Mouse (Mus musculus): ENCODE measurements around the gene Mrps2. TPM values are rescaled to one million over a fixed set of nuclear protein-coding genes. Genes with fewer than 3 reads are reported as not detected.

Mrps2 gene
- 42.0 and 43.0 TPM in 2 replicates for polyA plus RNA-seq (2012; rRNA removed)

DNA sequence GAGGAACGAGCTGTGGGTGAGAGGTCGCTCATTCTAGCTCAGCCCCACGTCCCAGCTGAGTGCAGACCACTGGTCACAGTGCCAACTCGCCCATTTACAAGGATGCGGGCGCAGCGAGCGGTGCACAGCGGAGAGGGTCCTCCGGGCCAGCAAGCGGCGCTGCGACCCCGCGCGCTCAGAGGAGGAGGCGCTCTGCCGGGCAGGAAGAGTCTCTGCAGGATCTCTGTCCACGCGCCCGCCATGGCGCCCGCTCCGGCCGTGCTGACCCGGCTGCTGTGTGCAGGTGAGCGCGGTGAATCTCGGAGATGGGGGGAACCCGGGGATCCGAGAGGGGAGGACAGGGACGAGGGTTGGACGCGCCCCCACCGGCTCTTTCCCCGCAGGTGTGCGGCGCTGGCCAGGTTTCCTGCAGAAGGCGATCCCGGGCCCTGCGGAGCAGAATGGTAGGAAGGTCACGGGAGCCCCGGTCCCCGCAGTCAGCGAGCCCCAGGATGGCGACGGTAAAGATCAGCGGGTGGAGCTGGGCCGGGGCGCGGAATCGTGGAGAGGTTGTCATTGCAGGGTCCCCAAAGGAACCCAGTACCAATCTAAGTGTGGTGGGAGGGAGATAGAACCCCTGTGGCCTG lies at the start of gene Mrps2:
Gene Mrps2 (plus strand): TSS at position 207 of the 626 bp plus-strand sequence.

DNA sequence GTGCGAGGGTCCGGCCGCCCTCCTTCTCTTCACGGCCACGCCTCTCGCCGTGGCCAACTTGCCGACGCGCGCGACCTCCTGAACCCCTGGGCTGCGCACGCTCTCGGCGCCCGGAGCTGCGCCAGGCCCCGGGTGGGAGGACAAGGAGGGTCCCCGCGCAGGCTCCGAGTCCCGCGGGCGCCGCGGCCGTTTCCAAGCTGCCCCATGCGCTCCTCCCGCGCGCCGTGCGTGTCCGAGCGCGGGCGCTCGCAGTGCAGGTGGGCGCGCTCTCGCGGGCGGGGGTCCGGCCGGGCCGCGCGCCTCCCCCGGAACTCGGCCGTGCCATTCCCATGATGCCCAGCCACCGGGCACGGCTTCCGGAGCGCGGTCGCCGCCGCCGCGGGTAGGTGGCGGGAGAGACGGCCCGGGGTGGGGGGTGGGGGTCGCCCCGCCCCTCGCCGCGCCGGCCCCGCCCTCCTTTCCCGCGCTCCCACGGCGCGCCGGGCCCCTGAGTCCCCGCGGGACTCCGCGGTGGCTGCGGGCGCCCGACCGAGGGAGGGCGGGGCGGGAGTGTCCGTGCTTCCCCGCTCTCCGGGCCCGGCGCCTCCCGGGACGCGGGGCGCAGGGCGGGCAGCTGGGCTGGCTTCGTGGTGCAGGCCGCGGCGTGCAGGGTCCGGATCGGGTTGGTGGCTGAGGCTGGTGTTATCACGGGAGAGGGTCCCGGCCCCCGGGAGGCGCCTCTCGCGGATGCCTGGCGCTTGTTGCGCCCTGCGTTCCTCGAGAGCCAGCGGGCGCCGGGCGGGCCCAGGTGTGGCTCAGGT lies 21.2 kb upstream of the Mrps2 start, which contains the start of gene Ppp1r26:
Gene Ppp1r26 (plus strand): TSS at position 286 of the 800 bp plus-strand sequence.

DNA sequence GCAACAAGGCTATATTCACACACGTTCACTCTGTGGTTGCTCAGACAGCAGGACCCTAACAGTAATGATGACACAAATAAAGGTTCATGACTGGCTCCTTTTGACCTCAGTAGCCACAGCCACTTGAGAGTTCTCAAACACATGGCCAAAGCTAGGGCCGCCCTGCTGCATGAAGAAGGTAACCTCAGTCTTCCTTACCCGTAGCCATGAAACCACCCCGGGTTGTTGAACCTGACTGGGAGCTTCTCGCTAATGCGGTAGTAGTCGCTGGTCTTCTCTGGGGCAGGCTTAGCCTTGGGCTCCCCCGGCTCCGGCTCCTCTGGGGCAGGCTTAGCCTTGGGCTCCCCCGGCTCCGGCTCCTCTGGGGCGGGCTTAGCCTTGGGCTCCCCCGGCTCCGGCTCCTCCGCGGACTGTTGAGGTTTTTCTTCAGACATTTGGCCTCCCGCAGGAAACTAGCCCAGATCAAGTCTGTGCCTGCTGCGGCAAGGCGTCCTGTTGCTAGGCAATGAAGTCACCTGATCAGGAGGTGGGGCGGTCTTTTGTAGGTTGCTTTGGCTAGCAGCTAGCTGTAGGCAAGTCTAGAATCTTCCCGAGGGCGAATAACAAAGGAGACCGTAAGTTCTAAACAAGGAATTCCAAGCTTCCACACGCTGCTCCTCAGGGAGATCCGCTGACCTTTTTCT lies 1.9 kb upstream of the Mrps2 start, which contains the start of gene 1700007K13Rik:
Gene 1700007K13Rik (minus strand): TSS at position 497 of the 683 bp plus-strand sequence.

DNA sequence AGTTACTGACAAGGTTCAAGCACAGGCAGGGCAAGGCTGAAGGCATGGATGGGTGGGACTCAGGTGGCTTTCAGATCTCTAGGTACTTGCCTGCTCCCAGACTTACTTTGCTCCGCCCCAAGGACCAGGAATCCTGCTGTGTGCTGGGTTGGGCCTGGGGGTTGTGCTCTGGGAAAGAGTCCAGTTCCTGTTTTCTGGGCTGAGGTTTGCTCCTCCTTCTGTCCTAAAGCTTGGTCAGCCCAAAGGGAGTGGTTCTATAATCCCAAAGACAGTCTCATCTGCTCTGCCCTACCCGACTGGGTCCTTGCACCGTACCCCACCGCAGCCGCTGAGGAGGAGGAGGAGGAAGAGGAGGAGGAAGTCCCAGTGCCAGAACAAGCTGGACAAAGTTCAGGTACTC lies 28.8 kb downstream of the Mrps2 start, which contains the start of gene Gbgt1:
Gene Gbgt1 (plus strand): TSS at position 221 of the 400 bp plus-strand sequence.

DNA sequence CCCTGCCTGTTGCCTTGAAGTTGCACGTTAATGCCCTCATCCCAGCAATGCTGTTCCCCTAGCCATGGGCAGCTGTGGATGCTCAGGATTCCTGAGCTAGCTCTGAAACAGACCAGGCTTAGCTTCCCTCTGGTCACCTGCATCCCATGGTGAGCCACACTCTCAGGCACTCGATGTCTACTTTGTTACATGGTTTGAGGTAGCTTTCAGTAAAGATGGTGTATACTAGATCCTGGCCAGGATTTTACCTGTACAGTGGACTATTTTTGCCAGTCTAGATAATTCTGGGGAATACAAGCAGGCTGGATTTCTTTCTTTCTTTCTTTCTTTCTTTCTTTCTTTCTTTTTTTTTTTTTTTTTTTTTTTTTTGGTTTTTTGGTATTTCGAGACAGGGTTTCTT lies 37.9 kb downstream of the Mrps2 start, which contains the start of gene Gm10134:
Gene Gm10134 (plus strand): TSS at position 301 of the 400 bp plus-strand sequence.

DNA sequence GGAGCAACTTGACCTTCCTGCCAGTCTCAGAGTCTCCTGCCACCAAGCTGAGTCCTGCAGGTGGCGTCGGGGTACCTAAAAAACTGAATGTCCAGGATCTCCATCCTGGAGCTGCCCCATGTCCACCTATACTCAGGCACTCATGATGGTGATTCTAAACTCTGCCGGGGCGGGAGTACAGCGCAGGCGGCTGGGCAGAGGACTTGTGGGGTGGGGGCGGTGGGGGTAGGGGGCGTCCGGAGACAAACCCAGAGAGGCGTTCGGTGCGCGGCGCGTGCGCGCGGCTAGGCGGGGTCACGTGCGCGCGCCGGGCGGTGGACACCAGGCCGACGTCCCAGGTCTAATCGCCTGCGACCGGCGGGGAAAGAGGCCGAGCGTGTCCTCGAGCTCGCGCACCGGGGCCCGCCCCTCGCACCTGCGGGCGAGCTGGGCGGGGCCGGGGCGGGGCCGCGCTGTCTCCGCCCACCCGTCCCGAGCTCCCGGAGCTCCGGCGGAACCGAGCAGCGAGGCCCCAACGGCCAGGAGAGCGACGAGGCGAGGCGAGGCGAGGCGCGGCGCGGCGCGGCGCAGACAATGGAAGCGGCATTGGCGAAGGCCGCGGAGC lies 45.0 kb downstream of the Mrps2 start, which contains the start of gene Ralgds:
Gene Ralgds (plus strand): TSS at position 328 of the 604 bp plus-strand sequence.

Other genes starting within 250 kb of the Mrps2 start
- 23.4 TPM in 2 replicates for gene Ppp1r26, start 21.3 kb upstream of the Mrps2 start, polyA plus RNA-seq (2012; rRNA removed)
- gene 1700007K13Rik, start 1.7 kb upstream of the Mrps2 start, polyA plus RNA-seq (2012; rRNA removed), result 2.3 and 3.1 TPM in 2 replicates
- gene Gbgt1, start 28.8 kb downstream of the Mrps2 start, polyA plus RNA-seq (2012; rRNA removed), result 1.4 TPM in 2 replicates
- gene Gm10134, start 38.0 kb downstream of the Mrps2 start, polyA plus RNA-seq (2012; rRNA removed), result 0.47 and 0.78 TPM in 2 replicates
- 166 and 171 TPM in 2 replicates for gene Ralgds, start 45.1 kb downstream of the Mrps2 start, polyA plus RNA-seq (2012; rRNA removed)
- gene Cel, start 95.3 kb downstream of the Mrps2 start, polyA plus RNA-seq (2012; rRNA removed), result 0.05 and 0.08 TPM in 2 replicates
- 38.7 and 40.5 TPM in 2 replicates for gene Gtf3c5, start 115.7 kb downstream of the Mrps2 start, polyA plus RNA-seq (2012; rRNA removed)
- gene Gfi1b, start 153.9 kb downstream of the Mrps2 start, polyA plus RNA-seq (2012; rRNA removed), result 0.03 TPM in 1 of 2 replicates, not detected in the other
- 38.8 and 39.1 TPM in 2 replicates for gene Tsc1, start 173.2 kb downstream of the Mrps2 start, polyA plus RNA-seq (2012; rRNA removed)
- 0.88 and 1.3 TPM in 2 replicates for gene Spaca9, start 231.7 kb downstream of the Mrps2 start, polyA plus RNA-seq (2012; rRNA removed)
- gene Ak8, start 232.1 kb downstream of the Mrps2 start, polyA plus RNA-seq (2012; rRNA removed), result 1.7 and 2.0 TPM in 2 replicates

Data from central nervous system, embryonic 18 days (tissue).